Mouse (Mus musculus) kidney, postnatal 10 days (tissue): ENCODE data around the gene Atp6v0a1.
A peak's percentile ranks its signal among the peaks of the same experiment; 100 is the strongest.

Experiments used
- DNase-seq: peaks from one replicate; pipeline ENCODE4 v3.0.0; 2021; ENCODE audit warnings: mixed read lengths

Gene Atp6v0a1

GRCm38 (mm10) chr11:101009046-101009887 is at the start of gene Atp6v0a1:
Gene Atp6v0a1 (plus strand): TSS chr11:101009452.
- peak; percentile 99 for DNase-seq

GRCm38 (mm10) chr11:100959464-100959810 is 49.8 kb upstream of the Atp6v0a1 start:
- DNase-seq: peak; percentile 85

- DNase-seq: no peak
These were observed 49.4 kb upstream of the Atp6v0a1 start for GRCm38 (mm10) chr11:100959826-100960225.

- DNase-seq: peak; percentile 76
These were observed 48.7 kb upstream of the Atp6v0a1 start for GRCm38 (mm10) chr11:100960540-100960939.

- DNase-seq: no peak
These were observed 46.8 kb upstream of the Atp6v0a1 start for GRCm38 (mm10) chr11:100962371-100962911.

- no peak for DNase-seq
These were observed 45.6 kb upstream of the Atp6v0a1 start for GRCm38 (mm10) chr11:100963647-100964046.

DNA sequence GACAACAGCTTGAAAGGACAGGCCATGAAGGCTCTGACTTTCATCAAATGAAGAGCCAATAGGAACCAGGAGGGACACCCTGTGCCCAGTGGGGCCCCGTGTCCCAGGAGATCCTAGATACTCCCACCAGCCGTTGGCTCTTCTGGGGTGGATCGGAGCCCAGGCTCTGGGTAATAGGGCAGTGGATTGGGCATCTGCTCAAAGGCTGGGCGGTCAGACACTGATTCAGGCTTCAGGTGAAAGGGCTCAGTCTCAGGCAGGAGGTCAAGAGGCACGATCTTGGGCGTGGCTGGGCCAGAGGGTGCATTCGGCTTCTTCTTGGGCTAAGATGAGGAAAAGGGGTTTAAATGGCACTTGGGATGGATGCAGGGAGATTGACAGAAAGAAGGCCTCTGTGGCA is 45.1 kb upstream of the Atp6v0a1 start:
- DNase-seq: no peak

DNA sequence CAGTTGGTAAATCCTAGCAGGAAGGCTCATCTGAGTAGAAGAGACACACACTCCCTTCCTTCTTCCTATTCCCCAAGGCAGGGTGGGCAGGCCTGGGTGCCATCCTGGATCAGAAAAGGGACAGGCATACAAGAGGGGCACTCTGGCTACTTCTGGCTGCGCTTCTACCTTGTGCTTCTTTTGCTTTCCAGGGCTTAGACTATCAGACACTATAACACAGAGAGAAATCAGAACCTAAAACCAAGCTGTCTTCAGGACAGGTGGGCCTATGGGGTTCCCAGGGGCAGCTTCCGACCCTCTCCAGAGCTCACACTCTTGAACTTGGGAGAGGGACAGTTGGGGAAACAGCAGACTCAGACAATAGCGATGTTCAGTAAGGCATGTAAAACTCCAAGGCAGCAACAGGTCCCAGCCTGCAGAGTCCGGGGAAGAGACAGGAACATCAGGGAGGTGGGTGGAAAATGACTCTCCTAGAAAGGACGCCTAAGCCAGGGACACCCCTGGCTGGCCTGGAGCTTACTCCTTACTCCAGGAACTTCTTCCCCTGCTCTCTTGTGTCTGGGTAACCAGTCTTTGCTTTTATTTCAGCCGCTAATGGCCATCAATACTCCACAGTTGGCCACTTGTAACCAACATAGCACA is 44.2 kb upstream of the Atp6v0a1 start:
- DNase-seq: no peak

DNA sequence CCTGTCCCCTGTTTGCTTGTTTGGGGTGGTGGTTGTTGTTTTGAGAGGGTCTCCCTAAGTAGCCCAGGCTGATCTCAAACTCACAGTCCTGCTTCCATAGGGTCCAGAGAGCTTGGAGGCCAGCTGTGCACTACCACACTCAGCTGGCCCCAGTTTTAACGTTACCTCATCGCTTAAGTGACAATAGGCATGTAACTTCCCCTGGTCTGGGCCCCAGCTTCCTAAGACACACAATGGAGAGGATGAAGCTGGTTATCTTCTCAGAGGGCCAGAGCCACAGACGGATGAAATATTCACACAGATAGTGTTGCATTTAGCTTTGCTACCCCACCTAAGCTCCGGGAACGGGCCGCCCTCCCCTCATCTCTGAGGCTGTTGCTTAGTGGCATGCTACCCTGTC is 43.5 kb upstream of the Atp6v0a1 start:
- no peak for DNase-seq

DNA sequence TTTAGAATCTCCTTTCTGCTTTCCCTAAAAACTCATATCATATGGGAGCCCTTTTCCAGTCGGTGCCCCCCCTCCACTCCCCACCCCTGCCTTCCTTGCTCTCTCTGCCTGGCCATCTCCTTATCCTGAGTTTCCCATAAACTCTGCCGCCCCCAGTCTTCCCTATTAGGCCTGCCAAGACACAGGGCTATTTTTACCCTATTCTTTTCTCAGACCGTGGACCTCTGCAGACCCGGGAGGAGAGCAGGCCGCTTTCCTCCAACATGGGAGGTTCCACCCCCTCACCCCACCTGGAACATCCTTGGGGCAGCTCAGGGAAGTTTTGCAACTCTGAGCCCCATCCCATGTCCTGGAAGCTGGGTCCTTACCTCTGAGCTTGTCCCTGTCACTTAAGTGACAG is 41.9 kb upstream of the Atp6v0a1 start:
- no peak for DNase-seq

- no peak for DNase-seq
These were observed 41.3 kb upstream of the Atp6v0a1 start for GRCm38 (mm10) chr11:100967881-100968420.

- DNase-seq: no peak
These were observed 40.8 kb upstream of the Atp6v0a1 start for GRCm38 (mm10) chr11:100968501-100968900.

DNA sequence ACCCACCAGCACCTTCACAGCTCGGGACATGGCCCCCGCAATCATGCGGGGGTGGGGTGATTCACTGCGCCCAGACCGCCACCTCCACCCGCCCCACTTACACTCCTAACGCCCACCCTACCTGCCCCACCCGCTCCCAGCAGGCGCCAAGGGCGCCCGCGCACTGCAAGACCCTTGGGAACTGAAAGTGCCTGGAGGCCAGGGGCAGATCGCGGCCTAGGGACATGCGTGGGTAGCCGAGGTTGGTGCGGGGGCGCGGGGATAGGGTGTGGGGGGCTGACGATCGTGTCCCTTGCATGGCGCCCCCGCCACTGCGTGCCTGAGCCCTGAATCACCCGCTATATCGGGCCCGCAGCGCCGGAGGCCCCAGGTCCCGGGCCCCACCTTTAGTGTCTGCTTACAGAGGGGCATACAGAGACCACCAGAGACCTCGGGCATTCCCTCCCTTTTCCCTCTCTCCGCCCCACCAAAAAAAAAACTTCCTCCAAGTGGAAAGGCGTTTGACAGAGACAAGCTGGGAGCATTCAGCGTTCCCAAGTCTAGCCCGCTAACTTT is 40.0 kb upstream of the Atp6v0a1 start:
- peak; percentile 55 for DNase-seq

DNA sequence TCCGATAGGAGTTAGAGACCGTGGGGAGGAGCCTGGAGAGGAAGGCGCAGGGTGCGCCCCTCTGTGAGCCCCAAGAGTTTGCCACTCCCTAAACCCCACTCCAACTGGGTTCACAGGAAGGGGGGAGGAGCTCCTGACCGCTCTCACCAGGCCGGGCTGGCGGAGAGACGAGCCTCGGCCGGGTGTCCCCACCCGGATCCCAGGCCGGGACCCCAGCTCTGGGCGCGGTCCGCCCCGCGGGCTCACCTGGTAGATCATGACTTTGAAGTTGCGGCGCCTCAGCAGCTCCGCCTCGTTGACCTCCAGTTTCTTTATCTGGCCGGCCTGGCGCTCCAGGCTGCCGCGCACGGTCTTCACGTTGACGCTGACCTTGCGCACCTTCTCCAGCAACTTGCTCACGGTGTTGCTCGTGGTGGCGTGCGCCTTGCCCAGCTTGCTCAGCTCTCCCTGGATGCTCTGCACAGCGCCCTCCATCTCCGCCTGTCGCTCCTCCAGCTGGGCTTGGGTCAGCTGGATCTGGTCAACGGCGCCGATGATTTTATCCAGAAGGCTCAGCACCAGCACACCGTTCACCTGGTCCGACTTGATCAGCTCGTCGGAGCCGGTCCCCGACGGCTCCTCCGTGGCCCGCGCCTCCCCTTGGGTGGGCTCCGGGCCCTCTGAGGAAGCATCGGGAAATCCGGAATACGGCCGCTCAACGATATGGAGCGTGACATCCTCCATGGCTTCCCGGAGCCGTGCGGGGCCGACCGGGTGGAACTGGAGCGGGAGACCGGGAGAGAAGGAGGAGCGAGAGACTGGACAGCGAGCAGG is 39.3 kb upstream of the Atp6v0a1 start:
- peak; percentile 68 for DNase-seq

DNA sequence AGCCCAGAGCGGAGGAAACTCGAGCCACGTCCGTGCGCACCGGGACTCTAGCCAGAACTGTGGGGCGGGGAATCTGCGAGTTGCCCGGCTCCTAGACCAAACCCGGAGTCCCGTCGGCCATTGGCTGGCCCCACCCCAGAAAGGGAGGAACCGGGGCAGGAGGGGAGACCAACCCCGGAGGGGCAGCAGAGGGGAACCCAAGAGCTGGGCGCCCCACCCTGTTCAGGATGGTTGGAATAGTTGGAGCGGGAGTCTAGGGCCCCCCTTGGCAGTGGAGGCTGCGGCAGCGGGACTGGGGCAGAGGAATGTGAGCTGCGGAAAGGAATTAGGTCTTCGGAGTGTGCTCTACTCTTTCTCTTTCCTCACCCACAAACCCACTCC is 38.7 kb upstream of the Atp6v0a1 start, which contains the start of gene Cavin1:
Cavin1 (minus strand) TSS at position 331 of the 381 bp plus-strand sequence.
- DNase-seq: peak; percentile 98

DNA sequence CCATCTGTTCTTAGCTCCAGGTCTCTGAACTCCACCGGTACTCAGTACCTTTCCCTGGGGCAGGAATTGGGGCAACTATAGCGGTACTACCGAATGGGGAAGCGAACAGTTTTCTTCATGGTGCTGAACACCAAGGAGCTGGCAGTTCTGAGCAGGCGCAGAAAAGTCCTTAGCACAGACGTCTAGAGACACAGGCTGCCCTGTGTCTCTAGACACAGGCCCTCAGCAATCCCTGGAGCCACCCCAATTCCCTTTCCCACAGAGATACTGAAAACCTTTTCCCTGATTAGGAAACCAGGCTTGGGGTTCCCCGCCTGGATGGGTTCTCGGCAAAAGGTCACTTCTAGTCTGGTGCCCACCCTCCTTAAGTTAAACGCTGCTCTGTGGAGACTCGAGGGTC is 37.8 kb upstream of the Atp6v0a1 start:
- DNase-seq: no peak

GRCm38 (mm10) chr11:100973245-100973644 is 36.0 kb upstream of the Atp6v0a1 start:
- no peak for DNase-seq

DNA sequence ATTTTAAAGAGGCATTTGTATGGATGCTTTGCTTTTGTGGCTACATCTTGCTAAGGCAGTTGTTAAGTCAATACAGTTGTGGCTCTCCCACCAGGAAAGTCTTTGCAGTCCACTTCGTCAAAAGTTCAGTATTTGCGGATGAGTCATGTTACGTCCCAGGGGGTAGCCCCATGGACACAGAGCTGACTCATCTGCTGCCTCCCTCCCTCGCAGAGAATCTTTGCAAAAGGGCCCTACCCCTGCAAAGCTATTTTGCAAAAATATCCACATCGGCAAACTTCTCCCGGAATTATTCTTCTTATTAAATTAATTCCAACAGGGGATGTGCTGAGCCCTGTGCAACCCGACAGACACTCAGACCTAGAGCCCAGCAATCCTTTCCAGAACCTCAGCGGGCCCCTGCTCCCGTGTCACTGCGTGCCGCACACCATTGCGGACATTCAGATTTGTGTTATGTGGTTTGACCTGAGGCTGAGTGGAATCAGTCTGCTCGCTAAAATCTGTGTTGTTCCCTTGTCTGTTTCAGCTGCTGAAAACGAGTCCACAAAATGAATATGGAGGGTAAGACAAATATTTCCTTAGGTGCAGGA is 34.8 kb upstream of the Atp6v0a1 start:
- no peak for DNase-seq

- peak; percentile 69 for DNase-seq
These were observed 34.0 kb upstream of the Atp6v0a1 start for GRCm38 (mm10) chr11:100975241-100975640.

- peak; percentile 70 for DNase-seq
These were observed 29.4 kb upstream of the Atp6v0a1 start for GRCm38 (mm10) chr11:100979887-100980286.

DNA sequence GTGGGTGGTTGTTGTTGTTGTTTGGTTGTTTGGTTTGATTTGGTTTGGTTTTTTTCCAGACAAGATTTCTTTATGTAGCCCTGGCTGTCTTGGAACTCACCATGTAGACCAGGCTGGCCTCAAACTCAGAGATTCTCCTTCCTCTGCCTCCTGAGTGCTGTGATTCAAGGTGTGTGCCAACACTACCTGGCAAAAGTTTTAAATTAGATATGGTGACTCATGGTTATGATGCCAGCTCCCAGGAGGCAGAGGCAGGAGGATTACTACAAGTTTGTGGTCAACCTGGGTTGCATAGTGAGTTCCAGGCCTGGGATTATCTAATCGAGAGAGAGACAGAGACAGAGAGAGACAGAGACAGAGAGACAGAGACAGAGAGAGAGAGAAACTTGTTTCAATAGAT is 28.8 kb upstream of the Atp6v0a1 start:
- no peak for DNase-seq

DNA sequence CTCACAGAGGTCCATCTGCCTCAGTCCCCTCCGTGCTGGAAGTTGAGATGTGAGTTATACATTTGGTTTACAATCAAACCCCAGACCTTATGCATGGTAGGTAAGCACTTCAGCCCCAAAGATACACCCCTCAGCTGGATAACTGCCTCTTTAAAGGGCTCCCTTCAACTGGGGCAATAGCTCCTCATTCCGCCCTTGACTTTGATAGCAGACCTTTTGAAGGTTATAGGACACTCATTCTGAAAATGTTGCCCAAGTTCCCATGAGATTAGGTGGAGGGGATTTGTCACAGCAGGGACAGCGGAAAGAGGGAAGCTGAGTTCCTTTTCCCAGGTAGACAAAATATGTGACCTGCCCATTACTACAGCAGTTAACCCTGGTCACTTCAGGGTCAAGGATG is 28.0 kb upstream of the Atp6v0a1 start:
- DNase-seq: no peak
